Mouse (Mus musculus): Measurements from ENCODE around the gene Itpa. TPM values are rescaled to one million over a fixed set of nuclear protein-coding genes. Genes with fewer than 3 reads are reported as not detected.

Itpa gene
- total and polyA plus RNA-seq, 3 experiments, result 102 to 137 TPM; not detected in 1

DNA sequence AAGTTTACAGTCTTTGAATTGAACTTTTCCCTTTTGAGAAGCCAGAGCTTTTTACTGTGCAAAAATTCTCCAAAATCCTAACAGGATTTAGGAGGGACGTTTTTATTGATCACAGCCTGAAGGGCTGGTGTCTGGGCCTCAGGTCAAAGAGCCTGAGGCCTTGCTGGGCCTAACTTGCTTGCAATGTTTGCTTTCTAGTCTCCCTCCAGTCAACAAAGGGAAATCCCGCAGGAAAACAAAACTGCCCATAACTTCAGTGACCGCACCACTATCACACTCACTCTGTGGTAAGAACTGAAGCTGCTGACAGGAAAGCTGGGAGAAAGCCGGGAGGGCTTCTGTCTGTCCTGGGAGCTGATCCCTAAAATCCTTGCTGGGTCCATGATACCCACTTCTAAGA, 39.2 kb downstream of the Itpa start:
- Histone ChIP-seq H3K9me3 (replicated peaks; ENCODE audit: insufficient read depth, low read length) (no peaks in the 10 kb centered on the region), H3K27me3 (ENCODE audit: control insufficient read depth in 1 of 2, insufficient read depth in 2 of 2, low read length in 2 of 2) (no peaks in the 10 kb centered on the region), H3K79me2 (ENCODE audit: control insufficient read depth, insufficient read depth, low read length, poor library complexity) (no peaks in the 10 kb centered on the region), H3K27ac (ENCODE audit: control insufficient read depth, low read depth, low read length) (no peak overlapping the region), H3K36me3 (ENCODE audit: control insufficient read depth in 1 of 2, insufficient read depth in 2 of 2, low read length in 2 of 2) (peaks cover 0 to 4% of the 10 kb centered on the region in 2 experiments; a peak in 2 of 4 replicates), H3K9ac (ENCODE audit: control insufficient read depth, low read depth, low read length, poor library complexity, severe bottlenecking) (no peak overlapping the region), H3K4me3 (ENCODE audit: control insufficient read depth in 1 of 2, insufficient read depth in 1 of 2, low read depth in 2 of 2, low read length in 2 of 2) (no peak overlapping the region), H3K4me1 (ENCODE audit: control insufficient read depth in 1 of 2, insufficient read depth in 2 of 2, low read length in 2 of 2) (peaks cover 0 to 7% of the 10 kb centered on the region in 2 experiments; a peak in 1 of 4 replicates)
- TF ChIP-seq TBP (IDR thresholded peaks at IDR 0.05; ENCODE audit: low read depth, low read length), result no peak
- no peak for TF ChIP-seq POLR2AphosphoS5 (IDR thresholded peaks at IDR 0.05; ENCODE audit: borderline replicate concordance, low read depth, low read length)
- TF ChIP-seq SMC3 (IDR thresholded peaks at IDR 0.05; ENCODE audit: low read depth, low read length), result no peak
- TF ChIP-seq POLR2A (IDR thresholded peaks at IDR 0.05; ENCODE audit: control insufficient read depth in 1 of 2, insufficient read depth in 1 of 2, low read depth in 1 of 2, low read length in 2 of 2, poor library complexity in 1 of 2), result no peak
- DNase-seq (ENCODE audit: low read depth, low spot score), result no peak

GRCm38 (mm10) chr2:130707057-130707456, 39.6 kb downstream of the Itpa start:
- peaks cover 0 to 4% of the 10 kb centered on the region in 2 experiments; a peak in 2 of 4 replicates for H3K36me3 ChIP-seq (ENCODE audit: control insufficient read depth in 1 of 2, insufficient read depth in 2 of 2, low read length in 2 of 2)
- H3K79me2 ChIP-seq (ENCODE audit: control insufficient read depth, insufficient read depth, low read length, poor library complexity), result no peaks in the 10 kb centered on the region
- no peak overlapping the region for H3K27ac ChIP-seq (ENCODE audit: control insufficient read depth, low read depth, low read length)
- TF ChIP-seq RCOR1 (IDR thresholded peaks at IDR 0.05; ENCODE audit: low read depth, low read length) (no peak), ELF1 (IDR thresholded peaks at IDR 0.05; ENCODE audit: low read depth, low read length) (no peak), MXI1 (IDR thresholded peaks at IDR 0.05; ENCODE audit: low read depth, low read length) (no peak), CTCF (IDR thresholded peaks at IDR 0.05 in 2 of 3, conservative IDR thresholded peaks at IDR 0.05 in 1 of 3; ENCODE audit: control insufficient read depth in 1 of 3, insufficient read depth in 1 of 3, low read depth in 2 of 3, low read length in 3 of 3, poor library complexity in 1 of 3, severe bottlenecking in 1 of 3) (no peak), RAD21 (IDR thresholded peaks at IDR 0.05; ENCODE audit: low read depth, low read length) (no peak), NELFE (IDR thresholded peaks at IDR 0.05; ENCODE audit: low read depth, low read length) (no peak), MAX (IDR thresholded peaks at IDR 0.05; ENCODE audit: low read length) (no peak), TCF12 (IDR thresholded peaks at IDR 0.05; ENCODE audit: low read depth, low read length) (no peak), ZMIZ1 (IDR thresholded peaks at IDR 0.05; ENCODE audit: low read depth, low read length) (no peak), E2F4 (IDR thresholded peaks at IDR 0.05; ENCODE audit: borderline replicate concordance, low read depth, low read length) (no peak), POLR2AphosphoS5 (IDR thresholded peaks at IDR 0.05; ENCODE audit: borderline replicate concordance, low read depth, low read length) (no peak), ZC3H11A (IDR thresholded peaks at IDR 0.05; ENCODE audit: low read depth, low read length) (no peak), SIN3A (IDR thresholded peaks at IDR 0.05; ENCODE audit: low read length) (no peak), TBP (IDR thresholded peaks at IDR 0.05; ENCODE audit: low read depth, low read length) (no peak), SMC3 (IDR thresholded peaks at IDR 0.05; ENCODE audit: low read depth, low read length) (no peak), UBTF (IDR thresholded peaks at IDR 0.05; ENCODE audit: borderline replicate concordance, insufficient read depth, low read depth, low read length) (no peak), MEF2A (IDR thresholded peaks at IDR 0.05; ENCODE audit: extremely low read depth, insufficient replicate concordance, low read depth, low read length, poor library complexity, severe bottlenecking) (no peak), ZKSCAN1 (IDR thresholded peaks at IDR 0.05; ENCODE audit: low read depth, low read length) (no peak)
- H3K4me1 ChIP-seq (ENCODE audit: control insufficient read depth in 1 of 2, insufficient read depth in 2 of 2, low read length in 2 of 2), result peaks cover 0 to 7% of the 10 kb centered on the region in 2 experiments; a peak in 1 of 4 replicates
- no peak overlapping the region for H3K9ac ChIP-seq (ENCODE audit: control insufficient read depth, low read depth, low read length, poor library complexity, severe bottlenecking)
- no peaks in the 10 kb centered on the region for H3K27me3 ChIP-seq (ENCODE audit: control insufficient read depth in 1 of 2, insufficient read depth in 2 of 2, low read length in 2 of 2)
- DNase-seq (ENCODE audit: low read depth, low spot score), result no peak
- H3K4me3 ChIP-seq (ENCODE audit: control insufficient read depth in 1 of 2, insufficient read depth in 1 of 2, low read depth in 2 of 2, low read length in 2 of 2), result no peak overlapping the region
- no peaks in the 10 kb centered on the region for H3K9me3 ChIP-seq (replicated peaks; ENCODE audit: insufficient read depth, low read length)
